Mouse (Mus musculus): Measurements from ENCODE around the gene Kat2a.

The Kat2a gene

DNA sequence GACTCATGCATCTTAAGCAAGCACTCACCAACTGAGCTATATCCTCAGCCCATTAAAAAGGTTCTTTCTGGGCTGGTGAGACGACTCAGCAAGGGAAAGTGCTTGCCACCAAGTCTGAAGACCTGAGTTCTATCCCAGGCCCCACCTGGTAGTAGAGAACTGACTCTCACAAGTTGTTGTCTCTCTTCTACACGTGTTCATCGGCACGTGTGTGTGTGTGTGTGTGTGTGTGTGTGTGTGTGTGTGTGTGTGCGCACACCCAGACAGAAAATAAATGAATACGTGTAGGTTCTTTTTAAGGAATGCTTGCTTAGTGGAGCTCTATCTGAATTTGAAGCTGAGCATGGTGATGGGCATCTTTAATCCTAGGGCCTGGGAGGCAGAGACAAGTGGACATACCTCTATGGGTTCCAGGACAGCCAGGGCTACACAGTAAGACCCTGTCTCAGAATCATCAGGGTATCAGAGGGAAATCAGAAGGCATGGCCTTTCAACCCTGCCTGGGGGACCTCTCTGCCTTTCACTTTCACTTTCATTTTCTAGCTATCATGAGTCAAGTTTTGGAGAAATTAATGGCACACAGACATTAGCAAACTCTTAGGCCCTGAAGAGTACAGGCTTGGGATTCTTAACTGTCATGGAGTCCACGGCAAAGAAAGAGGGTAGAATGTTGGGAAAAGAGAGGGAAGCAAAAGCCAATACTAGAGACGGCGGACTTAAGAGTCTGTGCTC is 23.0 kb upstream of the Kat2a start:
- DNase-seq: no peak

DNA sequence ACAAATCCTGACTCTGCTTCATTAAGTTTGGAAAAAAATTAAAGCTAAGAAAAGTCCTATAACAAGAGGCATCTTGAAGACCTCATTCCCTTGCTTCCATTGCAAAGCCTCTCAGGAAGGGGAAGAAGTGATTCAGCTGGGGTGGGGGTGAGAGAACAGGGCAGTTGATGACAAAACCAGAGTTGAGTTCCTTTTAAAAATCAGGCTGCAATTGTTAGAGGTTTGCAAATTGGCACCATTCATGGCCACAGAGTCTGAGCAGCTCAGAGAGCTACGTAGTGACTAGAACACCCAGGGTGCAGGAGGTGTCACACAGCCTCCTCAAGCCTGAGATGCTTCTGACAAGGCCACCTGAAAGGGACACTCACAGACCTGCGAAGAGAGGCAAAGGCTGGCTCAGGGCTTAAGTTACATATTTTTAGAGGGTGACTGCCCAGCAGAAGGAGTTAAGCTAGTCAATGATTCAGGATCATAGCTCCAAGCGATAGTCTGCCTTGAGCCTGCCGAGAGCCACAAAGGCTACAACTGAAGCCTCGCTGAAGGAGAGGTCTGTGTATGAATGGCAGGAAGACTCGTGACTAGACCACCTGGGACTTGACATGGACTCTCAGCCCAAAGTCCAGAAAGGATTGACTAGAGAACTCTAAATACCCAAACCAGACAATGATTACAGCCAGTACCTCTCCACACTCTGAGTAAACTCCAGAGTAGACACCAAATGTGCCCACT is 18.4 kb upstream of the Kat2a start:
- DNase-seq: no peak

DNA sequence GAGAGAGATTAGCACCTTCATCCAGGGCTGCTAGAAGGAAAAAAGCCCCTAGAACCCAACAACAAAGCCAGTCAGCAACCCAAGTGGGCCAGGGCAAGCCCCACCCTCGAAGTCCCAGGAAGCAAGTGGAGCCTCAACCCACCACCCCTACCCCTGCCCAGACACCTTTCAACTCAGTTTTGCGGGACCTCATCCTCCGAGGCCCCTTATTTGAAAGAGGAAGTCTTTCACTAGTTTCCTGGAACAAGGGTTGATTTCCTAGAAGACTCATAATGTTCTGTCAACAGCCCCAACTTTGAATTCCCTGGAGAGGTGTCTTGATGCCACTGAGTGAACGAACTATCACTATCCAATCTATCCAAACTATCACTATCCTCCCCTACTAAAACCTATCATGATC is 17.7 kb upstream of the Kat2a start:
- DNase-seq: no peak

- DNase-seq: no peak
Observed at GRCm38 (mm10) chr11:100728601-100729000, 16.3 kb upstream of the Kat2a start.

DNA sequence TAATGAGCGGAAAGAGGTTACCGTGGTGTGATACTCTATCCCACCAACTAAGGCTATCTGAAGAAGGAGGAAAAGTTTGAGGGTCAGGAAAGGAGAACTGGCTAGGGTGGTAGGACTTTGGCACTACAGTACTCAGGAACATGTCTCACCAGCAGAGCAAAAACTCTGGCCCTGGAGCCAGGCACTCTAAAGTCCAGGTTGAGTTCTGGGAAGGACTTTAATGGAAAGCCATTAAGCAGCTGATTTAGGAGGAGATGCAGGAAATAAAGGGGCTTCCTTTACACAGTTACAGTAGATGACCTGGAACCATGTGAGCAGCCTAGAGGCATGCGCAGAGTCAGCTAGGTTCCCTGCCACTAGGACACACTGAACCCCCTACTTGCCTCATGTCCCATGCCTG is 14.9 kb upstream of the Kat2a start:
- DNase-seq: no peak

DNA sequence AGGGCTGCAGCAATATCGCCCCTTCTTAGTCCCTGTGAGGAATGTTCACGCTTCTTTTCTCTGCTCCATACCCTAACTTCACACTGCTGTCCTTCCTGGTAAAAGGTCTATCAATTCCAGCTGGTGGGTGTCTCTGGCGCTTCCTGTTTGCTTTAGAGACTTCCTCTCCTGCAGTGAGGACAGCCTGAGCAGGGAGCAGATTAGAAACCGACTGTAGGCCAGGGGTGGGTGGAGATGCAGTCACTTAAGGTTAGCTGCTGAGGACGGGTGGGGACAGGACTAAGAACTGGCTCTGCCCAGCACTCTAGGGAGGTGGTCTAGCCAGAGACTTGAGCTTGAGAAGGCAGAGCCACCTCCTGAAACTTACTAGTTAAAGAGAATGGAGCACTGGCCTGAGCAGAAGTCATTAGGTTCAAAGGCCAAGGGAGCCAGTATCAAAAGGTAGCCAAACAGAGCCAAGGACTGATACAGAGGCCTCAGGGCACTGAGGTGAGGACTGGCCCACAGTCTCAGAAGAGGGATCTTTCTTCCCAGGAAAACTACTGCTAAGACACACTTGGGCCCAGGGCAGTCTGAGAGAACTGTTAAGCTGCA is 12.8 kb upstream of the Kat2a start:
- no peak for DNase-seq

- no peak for DNase-seq
Observed at GRCm38 (mm10) chr11:100722493-100723028, 10.3 kb upstream of the Kat2a start.

GRCm38 (mm10) chr11:100721776-100722492 is 9.7 kb upstream of the Kat2a start:
- peak; percentile 47 for DNase-seq

DNA sequence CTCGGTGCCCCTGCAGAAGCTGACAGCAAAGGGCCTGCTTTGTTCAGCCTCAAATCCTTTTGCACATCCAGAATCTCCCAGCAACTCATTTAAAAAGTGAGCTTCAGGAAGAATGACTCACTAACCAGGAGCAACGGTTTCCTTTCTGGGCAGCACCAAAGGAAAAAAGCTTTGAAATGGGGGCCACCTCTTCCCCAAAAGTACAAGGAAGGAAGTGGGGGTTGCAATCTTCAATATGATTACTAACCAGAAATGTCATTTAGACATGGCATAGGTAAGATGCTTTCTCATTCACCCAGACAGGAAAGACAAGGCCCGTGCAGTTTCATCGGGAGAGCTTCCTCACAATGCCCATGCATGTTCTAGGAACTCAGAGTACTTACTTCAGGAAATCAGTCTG is 9.0 kb upstream of the Kat2a start:
- no peak for DNase-seq

GRCm38 (mm10) chr11:100720345-100720744 is 8.1 kb upstream of the Kat2a start:
- no peak for DNase-seq

DNA sequence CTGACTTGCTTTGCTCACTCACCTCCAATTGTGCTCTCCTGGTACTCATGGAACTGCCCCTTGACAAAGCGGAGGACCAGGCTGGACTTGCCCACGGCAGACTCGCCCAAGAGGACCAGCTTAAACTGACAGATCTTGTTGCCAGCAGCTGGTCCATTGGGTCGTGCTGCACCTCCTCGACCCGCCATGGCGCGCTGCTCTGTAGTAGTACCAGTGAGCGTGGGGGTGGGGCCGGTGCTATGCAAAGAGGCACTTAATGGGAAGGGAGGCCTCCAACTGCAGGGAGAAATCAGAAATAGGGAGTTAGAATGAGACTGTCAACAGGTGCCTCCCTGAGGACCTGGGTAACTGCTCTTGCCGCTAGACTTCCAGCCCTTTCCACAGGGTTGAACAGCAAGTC is 7.6 kb upstream of the Kat2a start:
- DNase-seq: no peak

- no peak for DNase-seq
Observed at GRCm38 (mm10) chr11:100719312-100719711, 7.0 kb upstream of the Kat2a start.

DNA sequence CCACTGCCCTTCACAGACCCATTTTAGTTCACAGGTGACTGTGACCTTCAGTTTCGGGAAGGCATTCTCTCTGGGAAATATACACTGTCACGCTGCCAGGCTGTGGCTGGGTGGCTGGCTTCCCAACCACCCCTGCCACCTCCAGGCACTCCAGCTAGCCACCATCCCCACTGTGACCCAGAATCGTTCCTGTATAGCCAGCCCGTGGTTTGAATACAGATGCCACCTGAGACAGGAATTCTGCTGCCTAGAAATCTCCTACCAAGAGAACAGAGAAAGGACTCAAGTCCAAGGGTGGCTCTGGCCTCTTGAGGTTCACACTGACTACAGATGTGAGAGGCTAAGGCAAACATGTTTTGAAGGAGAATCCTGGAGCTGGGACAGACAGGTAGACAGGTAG is 6.6 kb upstream of the Kat2a start:
- no peak for DNase-seq

DNA sequence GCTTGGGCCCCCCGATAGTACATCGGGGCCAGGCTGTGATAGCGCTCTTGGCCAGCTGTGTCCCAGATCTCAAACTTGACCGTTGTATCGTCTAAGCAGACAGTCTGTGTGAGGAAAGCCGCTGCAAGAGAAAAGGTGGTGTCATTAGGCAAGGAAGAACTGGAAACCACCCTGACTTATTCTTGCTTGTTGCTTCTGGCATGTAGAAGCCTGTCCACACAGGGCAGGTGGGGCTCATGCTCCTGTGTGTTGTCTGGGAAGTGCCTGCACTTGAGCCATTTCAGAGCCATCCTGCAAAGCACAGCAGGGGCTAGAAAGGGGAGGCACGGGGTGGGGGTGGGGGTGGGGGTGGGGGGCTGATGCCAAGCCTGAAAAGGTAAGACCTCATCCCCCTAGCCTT is 6.2 kb upstream of the Kat2a start:
- no peak for DNase-seq

GRCm38 (mm10) chr11:100716649-100717048 is 4.4 kb upstream of the Kat2a start:
- no peak for DNase-seq

DNA sequence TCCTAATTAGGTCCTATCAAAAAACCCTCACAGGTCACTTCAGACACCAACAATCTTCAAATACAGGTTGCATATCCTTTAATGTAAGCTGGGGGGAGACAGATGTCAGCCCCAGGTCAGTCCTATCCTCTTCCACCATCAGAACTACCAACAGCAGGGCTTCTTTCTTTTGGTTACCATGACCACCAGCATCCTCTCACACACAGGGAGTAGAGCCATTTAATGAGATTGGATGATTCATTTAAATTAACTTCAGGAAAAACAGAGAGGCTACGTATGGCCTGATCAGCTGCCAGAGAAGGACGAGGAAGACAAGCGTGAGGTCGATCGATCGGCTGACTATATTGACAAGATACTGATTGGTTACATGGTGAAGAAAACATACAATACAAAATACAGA is 2.7 kb upstream of the Kat2a start:
- DNase-seq: no peak

GRCm38 (mm10) chr11:100714534-100714915 is 2.3 kb upstream of the Kat2a start:
- peak; percentile 90 for DNase-seq

DNA sequence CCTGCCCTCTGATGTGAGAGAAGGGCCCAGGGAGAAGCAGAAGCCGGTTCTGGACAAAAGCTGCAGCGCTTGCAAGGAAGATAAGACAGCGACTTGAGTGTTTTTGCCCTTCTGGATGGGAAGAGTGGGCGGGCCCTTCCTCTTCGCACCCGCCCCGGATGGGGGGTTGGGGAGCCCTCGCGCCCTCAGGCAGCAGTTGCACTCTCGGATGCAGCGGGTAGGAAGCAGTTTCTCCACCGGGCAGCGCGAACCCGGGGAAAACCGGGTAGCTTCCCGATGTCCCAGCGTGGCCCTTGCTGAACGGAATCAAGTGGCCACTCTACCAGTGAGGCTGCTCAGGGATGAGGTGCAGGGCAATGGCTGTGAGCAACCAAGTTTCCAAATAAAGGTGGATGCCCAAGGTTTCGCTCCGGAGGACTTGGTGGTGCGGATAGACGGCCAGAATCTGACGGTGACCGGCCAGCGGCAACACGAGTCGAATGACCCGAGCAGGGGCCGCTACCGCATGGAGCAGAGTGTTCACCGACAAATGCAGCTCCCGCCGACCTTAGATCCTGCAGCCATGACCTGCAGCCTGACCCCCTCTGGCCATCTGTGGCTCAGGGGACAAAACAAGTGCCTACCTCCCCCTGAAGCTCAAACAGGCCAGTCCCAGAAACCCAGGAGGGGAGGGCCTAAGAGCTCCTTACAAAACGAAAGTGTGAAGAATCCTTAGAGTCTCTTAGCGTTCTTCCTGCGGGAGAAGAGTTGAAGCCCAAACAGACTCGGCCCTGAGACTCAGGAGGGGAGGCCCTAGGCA is 1.7 kb upstream of the Kat2a start, which contains the start of gene Hspb9:
Gene Hspb9, plus strand, starts transcription at position 116 of the 799 bp plus-strand sequence.
- peak; percentile 92 for DNase-seq

DNA sequence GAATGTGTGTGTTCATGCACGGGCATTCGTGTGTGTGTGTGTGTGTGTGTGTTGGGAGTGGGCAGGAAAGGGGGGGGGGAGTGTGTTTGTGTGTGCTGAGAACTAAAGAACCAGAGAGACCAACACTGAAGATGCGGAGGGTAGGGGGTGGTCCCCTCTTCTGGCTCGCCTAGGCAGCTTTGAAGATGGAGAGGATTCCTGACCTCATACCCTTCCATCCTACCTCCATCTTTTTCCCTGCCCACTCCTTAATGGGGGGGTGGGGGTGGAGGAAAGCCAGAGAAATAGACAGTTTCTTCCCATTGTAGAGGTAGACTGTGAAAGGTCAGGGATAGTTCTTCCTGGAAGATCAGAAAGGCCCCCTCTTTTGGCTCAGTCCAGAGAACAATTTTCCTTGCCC is 909 bp upstream of the Kat2a start:
- DNase-seq: no peak

DNA sequence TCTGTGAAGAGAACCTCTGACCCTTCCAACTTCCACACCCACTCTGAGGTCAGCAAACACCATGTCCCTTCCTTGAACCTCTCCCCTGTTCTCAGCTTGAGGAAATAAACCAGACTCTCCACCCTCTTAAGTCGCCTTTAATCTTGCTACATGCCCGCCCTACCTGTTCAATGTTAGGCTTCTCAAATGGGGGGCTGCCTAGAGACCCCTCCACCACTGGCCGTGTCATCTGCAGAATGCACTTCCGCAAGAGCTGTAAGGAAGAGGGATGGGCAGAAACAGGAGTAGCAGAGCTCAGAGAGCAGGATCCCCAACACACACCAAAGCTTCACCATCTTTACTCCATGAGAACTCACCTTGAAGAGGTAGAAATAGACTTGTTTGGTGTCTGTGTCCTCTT is 1.3 kb downstream of the Kat2a start:
- DNase-seq: no peak

DNA sequence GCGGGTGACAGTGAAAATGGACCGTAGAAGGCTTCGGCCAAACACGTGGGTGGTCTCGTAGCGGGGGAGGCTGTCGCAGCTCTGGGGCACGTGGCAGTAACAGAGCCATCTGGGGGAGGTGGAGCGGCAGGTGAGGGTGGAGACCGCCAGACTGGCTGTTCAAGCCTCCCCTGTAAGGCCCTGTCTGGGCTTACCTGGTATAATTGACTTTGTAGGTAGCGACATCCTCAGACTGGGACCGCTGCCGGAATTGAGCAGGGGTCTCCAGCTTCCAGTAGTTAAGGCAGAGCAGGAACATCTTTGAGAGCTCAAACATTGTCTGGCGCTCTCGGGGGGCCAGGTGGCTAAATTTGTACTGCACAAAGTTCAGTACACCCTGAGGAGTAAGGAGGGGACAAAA is 1.7 kb downstream of the Kat2a start:
- DNase-seq: no peak

DNA sequence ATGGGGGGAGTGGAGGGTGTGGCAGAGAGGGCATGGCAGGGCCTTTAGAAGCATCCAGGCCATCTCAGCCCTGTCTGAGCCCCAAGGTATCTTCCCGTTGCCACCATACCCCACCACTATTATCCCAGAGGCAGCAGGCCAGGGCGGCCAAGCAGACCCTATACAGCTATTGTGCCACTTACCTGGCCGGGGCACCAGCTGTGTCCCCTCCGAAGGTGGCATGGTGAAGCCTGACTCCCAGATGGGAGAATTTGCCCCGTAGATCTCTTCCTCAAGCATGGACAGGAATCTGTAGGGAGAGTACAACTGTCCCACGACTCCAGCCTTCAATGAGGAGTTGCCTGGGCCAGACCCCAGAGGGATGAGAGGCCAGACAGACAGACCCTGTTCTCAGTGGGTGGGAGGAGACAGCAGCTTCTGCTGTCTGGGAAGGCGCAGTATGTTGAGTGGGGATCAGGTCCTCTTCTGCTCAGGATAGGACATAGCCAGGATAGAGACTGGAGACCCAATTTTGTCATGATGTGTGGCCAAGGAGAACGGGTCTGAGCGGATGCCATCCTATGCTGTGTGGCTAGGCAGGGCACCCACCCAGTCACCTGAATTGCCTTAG is 3.0 kb downstream of the Kat2a start:
- no peak for DNase-seq
